Mouse (Mus musculus) C2C12 (cell line): ENCODE data around the gene Tspan9. TPM values are rescaled to one million over a fixed set of nuclear protein-coding genes. Genes with fewer than 3 reads are reported as not detected.

Source experiments
- H3K27me3 ChIP-seq: one replicate; pipeline ENCODE4 v1.6.1; 2011; ENCODE audit not compliant: control insufficient read depth, insufficient read depth, insufficient read length
- H3K36me3 ChIP-seq: one replicate; pipeline ENCODE4 v1.6.1; 2011; ENCODE audit not compliant: control insufficient read depth, insufficient read depth
- H3K4me3 ChIP-seq: one replicate; pipeline ENCODE4 v1.5.1; 2011; ENCODE audit warnings: mild to moderate bottlenecking, control low read depth; ENCODE audit not compliant: poor library complexity, insufficient read depth, severe bottlenecking
- H3K79me2 ChIP-seq: one replicate; pipeline ENCODE4 v1.6.1; 2011; ENCODE audit not compliant: control insufficient read depth, insufficient read depth
- H3K79me3 ChIP-seq: one replicate; pipeline ENCODE4 v1.6.1; 2011; ENCODE audit warnings: low read depth, control low read depth
- H3ac ChIP-seq: one replicate; pipeline ENCODE3; 2011; ENCODE audit warnings: low read depth; ENCODE audit not compliant: control insufficient read depth, insufficient read length
- CEBPB ChIP-seq: IDR thresholded peaks from one replicate; pipeline ENCODE4 v1.6.1; 2011; ENCODE audit warnings: low read depth, mild to moderate bottlenecking, control low read depth, moderate library complexity
- CTCF ChIP-seq: IDR thresholded peaks from one replicate; pipeline ENCODE4 v1.5.1; 2011; ENCODE audit not compliant: control insufficient read depth, insufficient read depth, insufficient read length
- FOSL1 ChIP-seq: IDR thresholded peaks from one replicate; pipeline ENCODE4 v1.8.0; 2011; ENCODE audit warnings: mild to moderate bottlenecking, low read length; ENCODE audit not compliant: poor library complexity, insufficient read depth, severe bottlenecking
- MAX ChIP-seq: IDR thresholded peaks from one replicate; pipeline ENCODE4 v1.6.1; 2011; ENCODE audit warnings: mild to moderate bottlenecking, control low read depth
- MYOD1 ChIP-seq: IDR thresholded peaks from one replicate; pipeline ENCODE4 v1.6.1; 2011; ENCODE audit warnings: low read depth; ENCODE audit not compliant: control insufficient read depth, insufficient read length
- MYOG ChIP-seq: IDR thresholded peaks from one replicate; pipeline ENCODE4 v1.6.1; 2011; ENCODE audit not compliant: control insufficient read depth, insufficient read length; ENCODE audit errors: extremely low read depth
- USF1 ChIP-seq: IDR thresholded peaks from one replicate; pipeline ENCODE4 v1.6.1; 2011; ENCODE audit warnings: low read depth, mild to moderate bottlenecking, control low read depth, moderate library complexity
- polyA plus RNA-seq: library from polyadenylated mRNA; unstranded; fragments of >200 nt; fragmentation: generic; extraction: Trizol; gene quantifications from one replicate; pipeline ENCODE4 v1.2.1, GENCODE M21; 2012; ENCODE audit warnings: missing spikeins

Tspan9 gene
- polyA plus RNA-seq, 1 experiment, result 57.6 TPM

DNA sequence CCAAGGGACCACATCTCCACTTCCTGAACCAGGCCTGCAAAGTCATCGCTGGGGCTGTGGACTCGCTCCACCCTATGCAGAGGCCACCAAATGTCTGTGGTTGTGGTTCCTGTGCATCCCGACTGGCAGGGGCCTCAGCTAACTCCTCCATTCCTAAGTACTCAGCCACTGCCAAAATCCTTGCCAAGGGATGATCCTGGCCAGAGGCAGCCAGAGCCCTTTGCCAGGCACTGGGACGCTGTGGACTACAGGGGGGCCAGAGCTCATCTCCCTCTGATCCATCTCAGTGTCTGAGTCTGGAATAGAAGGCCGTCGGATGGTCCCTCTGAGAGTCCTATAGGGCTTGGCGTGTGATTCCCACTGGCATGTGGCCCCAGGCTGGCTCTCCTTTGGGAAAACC is 193.5 kb downstream of the Tspan9 start:
- no peaks in the 10 kb centered on the region for H3K79me3 ChIP-seq
- H3ac ChIP-seq, result no peak overlapping the region
- H3K36me3 ChIP-seq, result no peaks in the 10 kb centered on the region
- peaks cover 60% of the 10 kb centered on the region for H3K27me3 ChIP-seq
- H3K79me2 ChIP-seq, result no peaks in the 10 kb centered on the region
- no peak for TF ChIP-seq FOSL1
- TF ChIP-seq MYOG, result no peak
- TF ChIP-seq CEBPB, result no peak
- no peak for TF ChIP-seq MYOD1
- TF ChIP-seq MAX, result no peak
- TF ChIP-seq USF1, result no peak
- no peak overlapping the region for H3K4me3 ChIP-seq

DNA sequence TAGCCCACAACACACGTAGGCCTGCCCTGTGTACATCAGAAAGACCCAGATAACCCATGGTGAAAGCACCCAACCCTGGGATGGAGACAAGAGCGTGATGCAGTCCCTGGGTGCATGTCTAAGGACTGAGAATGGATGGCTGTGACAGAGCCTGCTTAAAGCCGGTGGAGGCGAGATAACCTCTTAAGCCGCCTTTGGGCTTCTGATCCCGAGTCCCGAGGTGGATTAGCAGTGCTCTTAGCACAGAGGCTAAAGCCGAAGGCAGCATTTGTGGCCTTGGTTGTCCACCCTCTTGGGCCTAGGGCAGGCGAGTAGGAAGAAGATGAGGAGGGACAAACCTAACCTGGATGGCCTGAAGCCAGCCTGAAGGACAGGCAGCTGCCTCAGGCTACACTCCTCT is 194.7 kb downstream of the Tspan9 start:
- Histone ChIP-seq H3ac (no peak overlapping the region), H3K79me2 (no peaks in the 10 kb centered on the region), H3K79me3 (no peaks in the 10 kb centered on the region), H3K27me3 (peaks cover 71% of the 10 kb centered on the region), H3K4me3 (no peak overlapping the region), H3K36me3 (no peaks in the 10 kb centered on the region)
- no peak for TF ChIP-seq CTCF
- no peak for TF ChIP-seq CEBPB

DNA sequence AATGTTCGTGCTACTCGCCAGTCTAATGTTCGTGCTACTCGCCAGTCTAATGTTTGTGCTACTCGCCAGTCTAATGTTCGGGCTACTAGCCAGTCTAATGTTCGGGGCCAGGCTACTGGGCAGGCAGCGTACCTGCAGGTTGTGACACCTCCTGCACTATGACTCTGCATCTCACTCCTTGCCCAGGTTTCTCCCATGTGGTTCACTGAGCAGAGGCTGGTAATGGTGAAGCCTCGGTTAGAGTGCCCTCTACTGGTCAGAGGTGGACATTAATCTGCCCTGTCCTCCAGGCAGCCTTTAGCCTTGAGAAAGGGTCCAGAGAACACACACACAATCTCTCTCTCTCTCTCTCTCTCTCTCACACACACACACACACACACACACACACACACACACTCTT is 197.7 kb downstream of the Tspan9 start:
- TF ChIP-seq CTCF (peak; percentile 59), MYOG (no peak), USF1 (no peak), MYOD1 (no peak), FOSL1 (no peak), CEBPB (no peak), MAX (no peak)
- Histone ChIP-seq H3K4me3 (no peak overlapping the region), H3K36me3 (no peaks in the 10 kb centered on the region), H3ac (no peak overlapping the region), H3K27me3 (peaks cover 63% of the 10 kb centered on the region), H3K79me2 (no peaks in the 10 kb centered on the region), H3K79me3 (no peaks in the 10 kb centered on the region)

DNA sequence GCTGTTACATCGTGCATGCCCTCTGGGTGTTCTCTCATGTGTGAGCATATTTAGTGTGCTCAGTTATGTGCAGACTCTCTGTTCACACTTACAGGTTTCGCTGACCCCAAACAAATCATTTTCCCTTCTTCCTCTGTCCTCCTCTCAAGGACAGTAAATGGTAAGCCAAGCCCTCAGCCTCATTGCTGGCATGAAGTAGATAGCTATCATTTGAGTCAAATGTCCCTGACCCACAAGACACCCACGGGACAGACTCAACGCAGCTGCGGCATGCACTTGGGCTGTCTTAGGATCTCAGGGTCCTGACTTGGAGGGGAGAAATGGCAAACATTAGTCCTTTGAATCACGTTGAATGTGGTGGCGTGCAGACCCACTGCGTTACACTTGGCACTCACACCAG is 201.0 kb downstream of the Tspan9 start:
- peaks cover 33% of the 10 kb centered on the region for H3K27me3 ChIP-seq
- no peak overlapping the region for H3K4me3 ChIP-seq
- H3ac ChIP-seq, result no peak overlapping the region
- no peaks in the 10 kb centered on the region for H3K79me3 ChIP-seq
- no peaks in the 10 kb centered on the region for H3K36me3 ChIP-seq
- H3K79me2 ChIP-seq, result no peaks in the 10 kb centered on the region
- TF ChIP-seq MAX (no peak), USF1 (no peak), MYOD1 (no peak), FOSL1 (no peak), CTCF (no peak), CEBPB (no peak), MYOG (no peak)

DNA sequence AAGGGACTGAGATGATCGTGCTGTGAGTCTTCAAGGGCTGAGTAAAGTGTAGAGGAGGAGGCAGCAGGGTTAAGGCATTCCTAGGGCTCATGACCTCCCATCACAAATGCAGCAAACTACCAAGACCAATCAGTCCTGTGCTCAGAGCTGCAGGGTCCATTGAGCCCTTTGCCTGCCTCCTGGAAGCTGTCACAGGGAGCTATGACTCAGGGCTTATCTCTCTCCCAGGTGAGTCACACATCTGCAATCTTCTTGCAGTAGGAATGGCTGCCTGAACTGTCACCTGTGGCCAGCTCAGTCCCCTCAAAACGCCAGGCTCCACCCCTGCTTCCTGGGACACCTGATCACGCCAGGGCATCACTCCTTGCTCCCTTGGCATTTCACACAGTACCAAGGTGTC is 208.3 kb downstream of the Tspan9 start:
- H3ac ChIP-seq, result no peak overlapping the region
- no peaks in the 10 kb centered on the region for H3K36me3 ChIP-seq
- H3K79me3 ChIP-seq, result no peaks in the 10 kb centered on the region
- H3K27me3 ChIP-seq, result peaks cover 4% of the 10 kb centered on the region
- no peaks in the 10 kb centered on the region for H3K79me2 ChIP-seq
- no peak overlapping the region for H3K4me3 ChIP-seq
- TF ChIP-seq MYOD1, result no peak
- TF ChIP-seq MAX, result no peak
- TF ChIP-seq MYOG, result no peak
- TF ChIP-seq CTCF, result no peak
- TF ChIP-seq FOSL1, result no peak
- TF ChIP-seq CEBPB, result no peak
- TF ChIP-seq USF1, result no peak

DNA sequence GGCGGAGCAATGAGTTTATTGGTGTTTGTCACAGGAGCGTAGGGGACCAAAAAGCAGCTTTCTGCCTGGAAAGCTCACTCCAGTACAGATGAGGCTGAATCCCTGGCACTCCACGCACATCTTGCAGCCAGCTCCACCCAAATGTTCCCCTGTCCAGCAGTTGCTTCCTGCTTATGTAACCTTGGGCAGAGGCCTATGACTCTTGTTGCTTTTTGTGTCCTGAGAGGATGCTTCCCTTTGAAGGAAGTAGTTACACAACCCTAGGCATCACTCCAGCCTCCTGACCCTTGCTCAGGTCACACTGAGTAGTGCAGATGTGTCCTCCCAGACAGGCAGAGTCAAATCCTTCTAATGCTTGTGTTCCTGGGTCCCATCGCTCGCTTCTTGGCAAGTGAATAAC is 209.6 kb downstream of the Tspan9 start:
- no peaks in the 10 kb centered on the region for H3K79me3 ChIP-seq
- no peaks in the 10 kb centered on the region for H3K36me3 ChIP-seq
- H3ac ChIP-seq, result no peak overlapping the region
- H3K4me3 ChIP-seq, result no peak overlapping the region
- no peaks in the 10 kb centered on the region for H3K79me2 ChIP-seq
- peaks cover 6% of the 10 kb centered on the region for H3K27me3 ChIP-seq
- TF ChIP-seq MYOD1 (no peak), USF1 (no peak), CTCF (no peak), MYOG (no peak), CEBPB (no peak)
